Mouse (Mus musculus) bone marrow macrophage, adult 2 months (primary cell): Measurements from ENCODE around the gene Zfp341. TPM values are rescaled to one million over a fixed set of nuclear protein-coding genes. Genes with fewer than 3 reads are reported as not detected.

ENCODE experiments used
- H3K27ac ChIP-seq: 2 replicates; pipeline ENCODE4 v1.5.1; 2012; ENCODE audit warnings: low read depth, low read length; ENCODE audit not compliant: insufficient read depth
- H3K4me1 ChIP-seq: 2 replicates; pipeline ENCODE4 v1.6.1; 2012; ENCODE audit warnings: low read length; ENCODE audit not compliant: control insufficient read depth, insufficient read depth
- H3K4me3 ChIP-seq: 2 replicates; pipeline ENCODE4 v1.5.1; 2012; ENCODE audit warnings: mild to moderate bottlenecking, low read length, moderate library complexity; ENCODE audit not compliant: insufficient read depth
- CTCF ChIP-seq: IDR thresholded peaks from 2 replicates; pipeline ENCODE4 v1.5.1; 2012; ENCODE audit warnings: low read depth, mild to moderate bottlenecking, low read length, moderate library complexity
- POLR2A ChIP-seq: IDR thresholded peaks from 2 replicates; pipeline ENCODE4 v1.6.1; 2012; ENCODE audit warnings: mild to moderate bottlenecking, low read depth, low read length, borderline replicate concordance
- polyA plus RNA-seq: library from polyadenylated mRNA; stranded (reverse); fragments of >200 nt; gene quantifications from 2 replicates; pipeline ENCODE4 v1.2.4, GENCODE M21; 2012; ENCODE audit not compliant: missing spikeins, insufficient read depth, insufficient read length

Gene Zfp341
- polyA plus RNA-seq = 1.4 and 2.4 TPM in 2 replicates

DNA sequence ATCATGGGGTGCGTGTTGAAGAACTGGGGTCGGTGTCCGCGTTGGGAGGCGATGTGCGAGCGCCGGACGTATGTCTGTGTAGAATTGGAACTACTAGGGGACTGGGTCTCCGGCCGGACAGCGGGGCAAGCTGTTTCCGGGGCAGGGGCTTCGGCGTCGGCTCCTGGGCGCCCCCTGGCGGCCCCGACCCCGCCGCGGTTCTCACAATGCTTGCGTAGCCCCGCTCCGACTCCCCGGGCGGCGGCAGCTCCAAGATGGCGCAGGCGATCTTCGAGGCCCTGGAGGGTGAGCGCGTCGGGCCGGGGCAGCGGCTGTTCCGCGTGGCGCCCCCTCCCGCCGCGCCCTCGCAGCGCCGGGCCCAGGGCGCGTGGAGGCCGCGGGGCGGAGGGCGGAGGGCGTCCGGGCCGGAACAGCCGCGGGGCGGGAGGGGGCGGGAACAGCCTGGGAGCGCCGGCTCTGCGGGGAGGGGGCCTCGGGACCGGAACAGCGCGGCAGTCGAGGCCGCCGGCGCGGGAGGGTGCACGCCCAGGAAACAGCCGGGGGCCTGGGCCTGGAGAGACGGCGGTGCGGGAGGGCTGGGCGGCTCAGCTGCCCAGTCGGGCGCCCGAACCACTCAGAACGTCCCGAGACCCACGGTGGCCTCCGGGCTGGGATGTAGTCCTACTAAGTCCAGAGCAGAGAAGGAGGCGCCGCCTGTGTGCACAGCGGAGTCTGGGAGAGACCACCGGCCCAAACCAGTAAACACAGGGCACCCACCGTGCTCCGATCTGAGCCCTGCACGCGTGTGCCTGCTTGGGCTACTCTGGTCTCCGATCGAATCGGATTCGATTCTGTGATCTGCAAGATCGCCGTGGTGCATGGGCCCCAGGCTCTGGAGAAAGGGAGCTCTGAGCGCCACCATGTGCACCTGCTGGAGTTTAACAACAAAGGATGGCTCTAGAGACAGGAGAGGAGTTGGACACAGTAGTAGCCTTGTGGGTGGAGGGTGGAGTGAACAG is at the start of gene Zfp341, which contains the start of gene 4930519P11Rik:
Gene Zfp341, plus strand, starts transcription at position 180 of the 998 bp plus-strand sequence.
Gene 4930519P11Rik, minus strand, starts transcription at position 320 of the 998 bp plus-strand sequence.
- Histone ChIP-seq H3K4me1 (peaks cover 7% of the 10 kb centered on the region), H3K4me3 (peak within 1 kb of the TSS; percentile 73), H3K27ac (peak within 1 kb of the TSS; percentile 68)
- TF ChIP-seq CTCF (peak; percentile 55; the same call in 1 of the 2 replicates), POLR2A (0 out of 2 replicates have a peak, but pooled peaks have one; percentile 68)

- TF ChIP-seq CTCF (no peak), POLR2A (no peak)
- no peak overlapping the region for H3K4me3 ChIP-seq
- peaks cover 9% of the 10 kb centered on the region for H3K4me1 ChIP-seq
- no peak overlapping the region for H3K27ac ChIP-seq
These were observed 49.4 kb upstream of the Zfp341 start for GRCm38 (mm10) chr2:154563612-154564170.

DNA sequence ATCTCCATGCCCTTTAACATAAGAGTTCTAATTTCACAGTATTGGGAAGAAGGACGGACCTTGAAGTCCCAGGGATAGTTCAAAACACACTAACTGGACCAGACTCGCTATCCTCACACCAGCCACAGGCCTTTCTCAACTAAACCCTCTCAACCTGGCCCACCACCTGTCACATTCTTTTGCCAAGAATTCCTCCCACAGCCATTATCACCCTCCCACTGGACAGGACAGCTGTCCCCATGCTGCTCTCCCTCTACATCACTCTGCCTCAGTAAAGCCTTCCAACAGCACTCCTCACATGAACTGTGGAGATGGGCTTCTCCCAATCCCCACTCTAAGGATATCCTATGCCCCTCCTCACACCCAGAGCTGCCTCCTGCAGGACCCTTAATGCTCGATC is 47.5 kb upstream of the Zfp341 start:
- Histone ChIP-seq H3K27ac (no peak overlapping the region), H3K4me3 (no peak overlapping the region), H3K4me1 (peaks cover 10% of the 10 kb centered on the region)
- no peak for TF ChIP-seq POLR2A
- no peak for TF ChIP-seq CTCF

DNA sequence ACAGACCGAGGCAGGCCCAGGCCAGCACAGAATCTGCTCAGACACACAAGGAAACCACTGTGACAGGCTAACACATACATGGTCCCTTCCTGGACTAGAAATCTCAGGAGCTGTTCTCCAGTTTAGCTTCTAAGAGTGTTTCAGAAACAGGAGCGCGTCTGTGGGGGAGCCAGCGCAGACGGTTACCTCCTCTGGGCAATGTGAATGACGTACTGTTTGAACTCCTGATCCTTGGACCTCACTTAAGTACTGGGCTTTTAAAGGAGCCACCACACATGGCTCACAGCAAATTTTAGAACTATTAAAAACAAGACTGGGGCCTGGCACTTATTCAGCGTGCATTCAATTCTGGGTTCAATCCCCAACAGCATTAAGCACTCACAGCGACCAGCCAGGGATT is 46.5 kb upstream of the Zfp341 start:
- H3K27ac ChIP-seq = no peak overlapping the region
- TF ChIP-seq CTCF (no peak), POLR2A (no peak)
- peaks cover 19% of the 10 kb centered on the region for H3K4me1 ChIP-seq
- H3K4me3 ChIP-seq = no peak overlapping the region

- Histone ChIP-seq H3K4me3 (peak overlapping the region; percentile 74), H3K27ac (peak overlapping the region; percentile 86), H3K4me1 (peaks cover 24% of the 10 kb centered on the region)
- TF ChIP-seq POLR2A = no peak
- no peak for TF ChIP-seq CTCF
These were observed 45.3 kb upstream of the Zfp341 start for GRCm38 (mm10) chr2:154567766-154568165.

GRCm38 (mm10) chr2:154568329-154569070 is 44.6 kb upstream of the Zfp341 start:
- TF ChIP-seq POLR2A (no peak), CTCF (no peak)
- peaks cover 24% of the 10 kb centered on the region for H3K4me1 ChIP-seq
- H3K27ac ChIP-seq = peak overlapping the region; percentile 86
- peak overlapping the region; percentile 74 for H3K4me3 ChIP-seq

GRCm38 (mm10) chr2:154569071-154569748 is 43.9 kb upstream of the Zfp341 start:
- TF ChIP-seq CTCF = no peak
- no peak for TF ChIP-seq POLR2A
- peak overlapping the region; percentile 86 for H3K27ac ChIP-seq
- H3K4me3 ChIP-seq = peak overlapping the region; percentile 74
- H3K4me1 ChIP-seq = peaks cover 27% of the 10 kb centered on the region

- H3K4me3 ChIP-seq = peak within 1 kb of the TSS; percentile 74
- peaks cover 32% of the 10 kb centered on the region for H3K4me1 ChIP-seq
- H3K27ac ChIP-seq = peak within 1 kb of the TSS; percentile 86
- TF ChIP-seq CTCF (no peak), POLR2A (no peak)
These were observed 43.2 kb upstream of the Zfp341 start, which contains the start of gene E2f1 for GRCm38 (mm10) chr2:154569836-154570286. E2f1 (minus strand) TSS chr2:154569892.
